Mouse (Mus musculus) limb, embryonic 13.5 days (tissue): ENCODE measurements around the gene Rph3a. TPM values are rescaled to one million over a fixed set of nuclear protein-coding genes. Genes with fewer than 3 reads are reported as not detected.

Source experiments
- ATAC-seq: fragments of 200-750 bp; cut with Nextera tagmentation; 2 replicates; pipeline ENCODE4 v1.8.0; 2017; ENCODE audit warnings: low read depth, moderate number of reproducible peaks, moderate TSS enrichment; ENCODE audit not compliant: low FRiP score
- H3K27ac ChIP-seq: fragments of 300-500 bp; sonication (generic); 2 replicates; pipeline ENCODE4 v1.5.1; 2015; ENCODE audit warnings: inconsistent platforms, mild to moderate bottlenecking, moderate library complexity
- H3K27me3 ChIP-seq: fragments of 300-500 bp; sonication (generic); 2 replicates; pipeline ENCODE4 v1.6.1; 2015; ENCODE audit warnings: mild to moderate bottlenecking, inconsistent platforms
- H3K36me3 ChIP-seq: fragments of 300-500 bp; sonication (generic); 2 replicates; pipeline ENCODE4 v1.6.1; 2015; ENCODE audit warnings: inconsistent platforms, mild to moderate bottlenecking, moderate library complexity
- H3K4me1 ChIP-seq: fragments of 300-500 bp; sonication (generic); 2 replicates; pipeline ENCODE4 v1.6.1; 2015; ENCODE audit warnings: inconsistent platforms
- H3K4me2 ChIP-seq: fragments of 300-500 bp; sonication (generic); replicated peaks from 2 replicates; pipeline ENCODE4 v1.6.1; 2015; ENCODE audit warnings: inconsistent platforms, mild to moderate bottlenecking, moderate library complexity
- H3K4me3 ChIP-seq: fragments of 300-500 bp; sonication (generic); 2 replicates; pipeline ENCODE4 v1.5.1; 2015; ENCODE audit warnings: moderate library complexity, mild to moderate bottlenecking, inconsistent platforms
- H3K9ac ChIP-seq: fragments of 300-500 bp; sonication (generic); 2 replicates; pipeline ENCODE4 v1.6.1; 2015; ENCODE audit warnings: mild to moderate bottlenecking, inconsistent platforms
- H3K9me3 ChIP-seq: fragments of 300-500 bp; sonication (generic); 2 replicates; pipeline ENCODE4 v1.6.1; 2016; ENCODE audit warnings: inconsistent platforms
- WGBS: fragments of 180-500 bp; shearing (Covaris S2); methylation state at CpG from one replicate; pipeline ENCODE4 v1.1.7; 2015; 5-methylcytosine and 5-hydroxymethylcytosine counted together
- polyA plus RNA-seq: library from polyadenylated mRNA; unstranded; fragments of >200 nt; fragmentation: Nextera tagmentation; extraction: Ambion mirVana; gene quantifications from 2 replicates; pipeline ENCODE4 v1.2.1, GENCODE M21; 2015

The Rph3a gene
- polyA plus RNA-seq, 1 experiment from 2014 or later, result 0.09 TPM

- no peak for ATAC-seq
- Histone ChIP-seq H3K4me2 (no peak overlapping the region), H3K27ac (no peak overlapping the region), H3K27me3 (no peaks in the 10 kb centered on the region), H3K9ac (no peak overlapping the region), H3K4me3 (no peak overlapping the region), H3K9me3 (no peaks in the 10 kb centered on the region), H3K36me3 (no peaks in the 10 kb centered on the region), H3K4me1 (no peaks in the 10 kb centered on the region)
- 92% methylated on average over 1 of the region's 1 CpGs for WGBS
These were observed 38.6 kb downstream of the Rph3a start for GRCm38 (mm10) chr5:120971326-120971725.

GRCm38 (mm10) chr5:120969703-120970102, 40.2 kb downstream of the Rph3a start:
- H3K4me3 ChIP-seq, result no peak overlapping the region
- WGBS, result 46% methylated on average over 4 of the region's 4 CpGs

GRCm38 (mm10) chr5:120968799-120969198, 41.1 kb downstream of the Rph3a start:
- ATAC-seq, result no peak
- no peak overlapping the region for H3K4me3 ChIP-seq
- H3K36me3 ChIP-seq, result no peaks in the 10 kb centered on the region

More at GRCm38 (mm10) chr5:120969703-120970102, 40.2 kb downstream of the Rph3a start:
- H3K9ac ChIP-seq, result no peak overlapping the region
- no peaks in the 10 kb centered on the region for H3K9me3 ChIP-seq
- no peaks in the 10 kb centered on the region for H3K36me3 ChIP-seq
- no peaks in the 10 kb centered on the region for H3K27me3 ChIP-seq
- no peak for ATAC-seq
- no peaks in the 10 kb centered on the region for H3K4me1 ChIP-seq
- H3K4me2 ChIP-seq, result no peak overlapping the region
- H3K27ac ChIP-seq, result no peak overlapping the region

DNA sequence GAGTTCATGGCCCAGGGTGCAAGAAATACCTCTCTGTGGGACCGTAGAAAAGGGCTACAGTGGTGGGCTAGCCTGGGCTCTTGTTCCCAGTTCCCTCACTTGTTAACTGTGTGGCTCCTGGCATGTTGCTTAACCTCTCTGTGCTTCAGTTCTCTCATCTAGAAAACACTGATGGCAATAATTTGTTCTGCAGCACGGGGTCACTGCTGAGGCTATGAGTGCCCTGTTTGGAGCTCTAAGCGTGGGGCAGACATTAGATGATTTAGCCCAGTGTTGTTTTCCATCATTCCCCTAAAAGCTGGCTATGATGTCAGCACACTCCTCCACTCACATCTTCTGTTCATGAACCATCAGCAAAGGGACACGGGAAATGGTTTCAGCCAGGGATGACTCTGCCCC, 41.8 kb downstream of the Rph3a start:
- H3K4me2 ChIP-seq, result no peak overlapping the region
- H3K27me3 ChIP-seq, result no peaks in the 10 kb centered on the region
- no peak overlapping the region for H3K27ac ChIP-seq
- H3K4me1 ChIP-seq, result no peaks in the 10 kb centered on the region
- H3K4me3 ChIP-seq, result no peak overlapping the region
- no peak overlapping the region for H3K9ac ChIP-seq
- H3K36me3 ChIP-seq, result no peaks in the 10 kb centered on the region
- no peaks in the 10 kb centered on the region for H3K9me3 ChIP-seq
- no peak for ATAC-seq
- WGBS, result 62% methylated on average over 4 of the region's 4 CpGs

More at GRCm38 (mm10) chr5:120968799-120969198, 41.1 kb downstream of the Rph3a start:
- no peaks in the 10 kb centered on the region for H3K9me3 ChIP-seq
- H3K4me1 ChIP-seq, result no peaks in the 10 kb centered on the region
- no peak overlapping the region for H3K9ac ChIP-seq
- no peak overlapping the region for H3K4me2 ChIP-seq
- H3K27ac ChIP-seq, result no peak overlapping the region
- 86% methylated on average over 8 of the region's 8 CpGs for WGBS
- no peaks in the 10 kb centered on the region for H3K27me3 ChIP-seq

DNA sequence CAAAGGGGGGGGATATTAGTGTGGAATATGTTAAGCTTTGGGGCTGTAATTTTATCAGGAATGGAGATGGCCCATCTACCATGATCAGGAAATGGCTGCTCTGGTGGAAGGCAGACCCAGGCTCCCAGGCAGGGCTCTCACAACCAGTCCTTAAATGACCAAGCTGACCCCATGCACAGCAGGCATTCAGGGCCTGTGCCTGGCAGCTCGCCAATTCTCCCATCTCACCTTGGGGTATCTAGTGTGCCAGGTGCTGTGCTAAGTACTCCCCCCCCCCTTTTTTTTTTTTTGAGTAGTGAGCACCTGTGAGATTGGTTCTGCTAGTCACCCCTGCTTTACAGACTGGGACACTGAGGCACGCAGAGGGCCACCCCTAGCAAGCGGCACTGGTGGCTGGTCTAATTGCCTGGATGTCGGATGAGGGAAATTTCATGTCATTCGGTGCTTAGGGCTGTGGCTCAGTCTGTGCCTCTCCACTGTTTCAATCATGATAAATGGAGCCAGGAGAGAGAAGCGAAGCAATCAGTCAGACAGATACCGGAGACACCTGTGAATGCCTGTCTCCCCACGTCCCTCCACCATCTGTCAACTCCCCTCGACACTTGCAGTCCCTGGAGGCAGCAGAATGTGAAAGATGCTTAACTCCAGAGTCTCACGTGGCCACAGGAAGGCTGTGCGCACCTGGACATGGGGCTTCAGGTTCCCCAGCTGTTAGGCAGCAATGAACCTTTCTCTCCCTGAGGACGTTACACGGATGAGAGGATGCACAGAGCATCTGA, 42.3 kb downstream of the Rph3a start:
- Histone ChIP-seq H3K36me3 (no peaks in the 10 kb centered on the region), H3K9ac (no peak overlapping the region), H3K4me1 (no peaks in the 10 kb centered on the region), H3K4me3 (no peak overlapping the region), H3K27me3 (no peaks in the 10 kb centered on the region), H3K9me3 (no peaks in the 10 kb centered on the region), H3K27ac (no peak overlapping the region), H3K4me2 (no peak overlapping the region)
- WGBS, result 72% methylated on average over 13 of the region's 13 CpGs
- no peak for ATAC-seq

GRCm38 (mm10) chr5:120966894-120967293, 43.0 kb downstream of the Rph3a start:
- H3K4me2 ChIP-seq, result no peak overlapping the region
- no peak overlapping the region for H3K27ac ChIP-seq
- H3K27me3 ChIP-seq, result no peaks in the 10 kb centered on the region
- no peaks in the 10 kb centered on the region for H3K36me3 ChIP-seq
- H3K4me1 ChIP-seq, result no peaks in the 10 kb centered on the region
- H3K9ac ChIP-seq, result no peak overlapping the region
- no peak for ATAC-seq
- 89% methylated on average over 8 of the region's 8 CpGs for WGBS
- no peak overlapping the region for H3K4me3 ChIP-seq
- no peaks in the 10 kb centered on the region for H3K9me3 ChIP-seq

GRCm38 (mm10) chr5:120966156-120966555, 43.7 kb downstream of the Rph3a start:
- Histone ChIP-seq H3K4me1 (no peaks in the 10 kb centered on the region), H3K36me3 (no peaks in the 10 kb centered on the region), H3K9ac (no peak overlapping the region), H3K4me2 (no peak overlapping the region), H3K4me3 (no peak overlapping the region), H3K9me3 (no peaks in the 10 kb centered on the region), H3K27ac (no peak overlapping the region), H3K27me3 (no peaks in the 10 kb centered on the region)
- 71% methylated on average over 4 of the region's 4 CpGs for WGBS
- ATAC-seq, result no peak

DNA sequence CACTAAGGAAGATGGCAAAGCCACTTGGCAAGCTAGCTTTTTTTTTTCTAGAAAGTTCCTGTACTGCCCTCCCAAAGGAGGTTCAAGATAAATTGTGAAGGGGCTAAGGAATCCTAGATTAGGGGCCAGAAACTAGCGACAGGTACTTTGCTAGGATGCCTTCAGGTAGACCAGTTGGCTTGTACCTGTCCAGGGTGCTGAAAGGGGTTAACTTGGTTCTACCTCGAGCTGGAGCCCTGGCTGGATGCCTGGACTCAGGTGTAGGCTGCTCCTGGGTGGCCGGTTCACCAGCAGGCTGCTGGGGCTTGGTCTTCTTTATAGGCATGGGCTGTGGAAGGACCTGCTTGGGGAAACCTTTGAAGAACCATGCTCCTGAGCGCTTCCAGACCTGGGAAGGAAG, 48.9 kb downstream of the Rph3a start:
- H3K27me3 ChIP-seq, result no peaks in the 10 kb centered on the region
- no peak overlapping the region for H3K4me2 ChIP-seq
- H3K36me3 ChIP-seq, result no peaks in the 10 kb centered on the region
- WGBS, result 56% methylated on average over 4 of the region's 4 CpGs
- no peak overlapping the region for H3K9ac ChIP-seq
- no peaks in the 10 kb centered on the region for H3K9me3 ChIP-seq
- no peak overlapping the region for H3K4me3 ChIP-seq
- no peaks in the 10 kb centered on the region for H3K4me1 ChIP-seq
- H3K27ac ChIP-seq, result no peak overlapping the region
- no peak for ATAC-seq

GRCm38 (mm10) chr5:120953974-120954373, 55.9 kb downstream of the Rph3a start:
- ATAC-seq, result no peak
- H3K36me3 ChIP-seq, result no peaks in the 10 kb centered on the region
- H3K27ac ChIP-seq, result no peak overlapping the region
- H3K9ac ChIP-seq, result no peak overlapping the region
- H3K4me2 ChIP-seq, result no peak overlapping the region
- H3K27me3 ChIP-seq, result no peaks in the 10 kb centered on the region
- no peak overlapping the region for H3K4me3 ChIP-seq
- no peaks in the 10 kb centered on the region for H3K9me3 ChIP-seq
- 20% methylated on average over 5 of the region's 5 CpGs for WGBS
- H3K4me1 ChIP-seq, result no peaks in the 10 kb centered on the region

- Histone ChIP-seq H3K4me2 (no peak overlapping the region), H3K27me3 (no peaks in the 10 kb centered on the region), H3K9me3 (no peaks in the 10 kb centered on the region), H3K27ac (no peak overlapping the region), H3K36me3 (no peaks in the 10 kb centered on the region), H3K4me3 (no peak overlapping the region), H3K4me1 (no peaks in the 10 kb centered on the region), H3K9ac (no peak overlapping the region)
- WGBS, result 67% methylated on average over 10 of the region's 10 CpGs
- ATAC-seq, result no peak
These were observed 57.6 kb downstream of the Rph3a start for GRCm38 (mm10) chr5:120952242-120952770.

- H3K9ac ChIP-seq, result no peak overlapping the region
- no peak overlapping the region for H3K4me2 ChIP-seq
- H3K27me3 ChIP-seq, result 0 out of 2 replicates have a peak, but pooled peaks cover 2% of the 10 kb centered on the region
- H3K4me1 ChIP-seq, result no peaks in the 10 kb centered on the region
- no peaks in the 10 kb centered on the region for H3K36me3 ChIP-seq
- H3K9me3 ChIP-seq, result no peaks in the 10 kb centered on the region
- 54% methylated on average over 10 of the region's 10 CpGs for WGBS
- no peak for ATAC-seq
- H3K4me3 ChIP-seq, result no peak overlapping the region
- H3K27ac ChIP-seq, result no peak overlapping the region
These were observed 67.8 kb downstream of the Rph3a start for GRCm38 (mm10) chr5:120942076-120942475.

GRCm38 (mm10) chr5:120938586-120938985, 71.3 kb downstream of the Rph3a start:
- ATAC-seq, result no peak
- Histone ChIP-seq H3K4me3 (no peak overlapping the region), H3K36me3 (no peaks in the 10 kb centered on the region), H3K9ac (no peak overlapping the region), H3K4me2 (no peak overlapping the region), H3K27me3 (0 out of 2 replicates have a peak, but pooled peaks cover 2% of the 10 kb centered on the region), H3K27ac (no peak overlapping the region), H3K9me3 (no peaks in the 10 kb centered on the region), H3K4me1 (no peaks in the 10 kb centered on the region)
- WGBS, result 53% methylated on average over 8 of the region's 8 CpGs

DNA sequence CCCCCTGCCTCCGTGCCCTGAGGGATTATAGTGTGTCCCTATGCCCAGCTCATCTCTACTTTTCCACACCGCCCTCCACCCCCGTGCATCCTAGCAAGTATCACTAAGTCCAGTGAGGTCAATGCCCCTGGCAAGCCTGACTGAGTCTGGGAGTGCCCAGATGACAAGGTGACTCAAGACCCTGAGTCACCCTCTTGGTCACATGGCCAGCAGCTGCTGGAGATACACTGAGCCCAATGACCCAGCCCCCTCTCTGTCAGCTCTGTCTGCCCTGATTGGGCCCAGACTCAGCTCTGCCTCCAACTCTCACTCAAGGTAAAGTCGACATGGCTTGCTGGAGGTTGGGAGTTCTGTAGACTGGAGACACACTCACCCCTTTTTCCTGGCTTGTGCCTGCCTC, 72.1 kb downstream of the Rph3a start:
- WGBS, result 79% methylated on average over 4 of the region's 4 CpGs
- ATAC-seq, result no peak

More for the DNA sequence above, 72.1 kb downstream of the Rph3a start:
- no peaks in the 10 kb centered on the region for H3K4me1 ChIP-seq
- H3K27ac ChIP-seq, result no peak overlapping the region
- H3K36me3 ChIP-seq, result no peaks in the 10 kb centered on the region
- H3K4me3 ChIP-seq, result no peak overlapping the region
- 0 out of 2 replicates have a peak, but pooled peaks cover 2% of the 10 kb centered on the region for H3K27me3 ChIP-seq
- no peak overlapping the region for H3K4me2 ChIP-seq
- H3K9me3 ChIP-seq, result no peaks in the 10 kb centered on the region
- H3K9ac ChIP-seq, result no peak overlapping the region
